Mouse (Mus musculus): ENCODE measurements around the gene Abhd13. TPM values are rescaled to one million over a fixed set of nuclear protein-coding genes. Genes with fewer than 3 reads are reported as not detected.

Abhd13 gene
- polyA plus RNA-seq, 1 experiment from 2014 or later, result 12.0 TPM

- TF ChIP-seq EP300 (IDR thresholded peaks at IDR 0.05), result no peak
- TF ChIP-seq CTCF (IDR thresholded peaks at IDR 0.05), result no peak
- ATAC-seq (peak; percentile 52; the same call in 1 of the 2 replicates), DNase-seq (ENCODE audit: low spot score) (peak; percentile 39)
- Histone ChIP-seq H3K9ac (replicated peaks; ENCODE audit: low read depth) (no peak overlapping the region), H3K36me3 (ENCODE audit: insufficient read depth, low read length) (no peaks in the 10 kb centered on the region), H3K9me3 (ENCODE audit: low read length) (no peaks in the 10 kb centered on the region), H3K27me3 (replicated peaks; ENCODE audit: insufficient read depth, low read length) (no peaks in the 10 kb centered on the region), H3K27ac (ENCODE audit: low read length) (no peak overlapping the region), H3K4me2 (replicated peaks; ENCODE audit: low read depth, low read length) (no peak overlapping the region), H3K4me1 (ENCODE audit: insufficient read depth, low read depth, low read length) (no peaks in the 10 kb centered on the region), H3K4me3 (ENCODE audit: low read depth, low read length) (no peak overlapping the region)
- WGBS, result 25% methylated on average over 3 of the region's 3 CpGs
Observed at GRCm38 (mm10) chr8:10040866-10041265, 63.4 kb downstream of the Abhd13 start.

Other genes with a start within 250 kb of the Abhd13 start
- 0.11 and 0.13 TPM in 2 replicates for gene Fam155a, start 206.5 kb upstream of the Abhd13 start, polyA plus RNA-seq (2015; fragmentation: Nextera tagmentation; extraction: Ambion mirVana)
- gene Gm10217, start 113.5 kb upstream of the Abhd13 start, polyA plus RNA-seq (2015; fragmentation: Nextera tagmentation; extraction: Ambion mirVana), result not detected in 2 replicates
- gene Lig4, start within 50 bp of the Abhd13 start, polyA plus RNA-seq (2015; fragmentation: Nextera tagmentation; extraction: Ambion mirVana), result 3.4 and 3.5 TPM in 2 replicates
- gene Tnfsf13b, start 28.8 kb downstream of the Abhd13 start, polyA plus RNA-seq (2015; fragmentation: Nextera tagmentation; extraction: Ambion mirVana), result 1.3 TPM in 2 replicates
- 0.17 and 0.40 TPM in 2 replicates for gene Myo16, start 176.2 kb downstream of the Abhd13 start, polyA plus RNA-seq (2015; fragmentation: Nextera tagmentation; extraction: Ambion mirVana)

Measured in lung, postnatal 0 days (tissue).